Mouse (Mus musculus) embryonic facial prominence, embryonic 11.5 days (tissue): Measurements from ENCODE around the gene Nubpl. TPM values are rescaled to one million over a fixed set of nuclear protein-coding genes. Genes with fewer than 3 reads are reported as not detected.

Experiments used
- ATAC-seq: fragments of 200-750 bp; cut with Nextera tagmentation; replicated peaks from 2 replicates; pipeline ENCODE4 v1.8.0; 2017; ENCODE audit warnings: low read depth; ENCODE audit not compliant: insufficient number of reproducible peaks, low FRiP score, low TSS enrichment
- DNase-seq: peaks from one replicate; pipeline ENCODE4 v3.0.0-alpha.2; 2015; ENCODE audit warnings: low spot score
- H3K27ac ChIP-seq: fragments of 300-500 bp; sonication (generic); replicated peaks from 2 replicates; pipeline ENCODE4 v1.5.1; 2014; ENCODE audit warnings: mild to moderate bottlenecking, low read depth, low read length, control low read depth
- H3K27me3 ChIP-seq: fragments of 300-500 bp; sonication (generic); 2 replicates; pipeline ENCODE4 v1.6.1; 2014; ENCODE audit warnings: mild to moderate bottlenecking, low read length, moderate library complexity, mixed read lengths; ENCODE audit not compliant: control insufficient read depth, insufficient read depth
- H3K36me3 ChIP-seq: fragments of 300-500 bp; sonication (generic); replicated peaks from 2 replicates; pipeline ENCODE4 v1.6.1; 2014; ENCODE audit warnings: low read depth, mild to moderate bottlenecking, low read length, moderate library complexity, mixed read lengths; ENCODE audit not compliant: control insufficient read depth, insufficient read depth
- H3K4me1 ChIP-seq: fragments of 300-500 bp; sonication (generic); 2 replicates; pipeline ENCODE4 v1.6.1; 2014; ENCODE audit warnings: low read length, mixed read lengths; ENCODE audit not compliant: control insufficient read depth, insufficient read depth
- H3K4me2 ChIP-seq: fragments of 300-500 bp; sonication (generic); 2 replicates; pipeline ENCODE4 v1.6.1; 2014; ENCODE audit warnings: low read depth, mild to moderate bottlenecking, control low read depth, low read length, moderate library complexity
- H3K4me3 ChIP-seq: fragments of 300-500 bp; sonication (generic); 2 replicates; pipeline ENCODE4 v1.5.1; 2014; ENCODE audit warnings: low read depth, low read length, control low read depth
- H3K9ac ChIP-seq: fragments of 300-500 bp; sonication (generic); replicated peaks from 2 replicates; pipeline ENCODE4 v1.6.1; 2014; ENCODE audit warnings: mild to moderate bottlenecking, control low read depth, low read length
- H3K9me3 ChIP-seq: fragments of 300-500 bp; sonication (generic); replicated peaks from 2 replicates; pipeline ENCODE4 v1.6.1; 2016; ENCODE audit warnings: mild to moderate bottlenecking, low read length, inconsistent platforms, mixed read lengths; ENCODE audit not compliant: control insufficient read depth
- WGBS: fragments of 180-500 bp; shearing (Covaris S2); extraction: QIAGEN DNeasy Blood & Tissue Kit; methylation state at CpG from one replicate; pipeline ENCODE4 v1.1.7; 2014; 5-methylcytosine and 5-hydroxymethylcytosine counted together
- polyA plus RNA-seq: library from polyadenylated mRNA; unstranded; fragments of >200 nt; fragmentation: Nextera tagmentation; extraction: Ambion mirVana; gene quantifications from 2 replicates; pipeline ENCODE4 v1.2.1, GENCODE M21; 2014

Nubpl gene
- polyA plus RNA-seq, 1 experiment from 2014 or later = 15.1 TPM

DNA sequence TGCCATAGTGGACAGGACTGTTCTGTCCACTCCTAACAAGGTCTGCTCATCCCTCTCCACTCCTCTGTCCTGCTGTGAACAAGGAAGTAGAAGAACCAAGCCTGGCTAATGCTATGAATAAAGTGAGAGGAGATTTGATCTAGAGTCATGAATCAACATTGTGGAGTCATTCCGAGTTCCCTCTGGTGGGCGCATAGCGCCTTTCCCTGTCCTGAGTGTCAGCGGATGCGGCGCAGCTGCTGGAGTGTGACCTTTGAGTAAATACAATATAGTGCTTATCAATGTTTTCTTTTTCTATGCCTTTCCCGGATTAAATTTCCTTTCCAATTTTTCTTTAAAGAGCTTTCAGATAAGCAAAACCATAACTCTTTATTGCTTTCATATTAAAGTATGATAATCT, 208.8 kb downstream of the Nubpl start:
- ATAC-seq (no peak), DNase-seq (no peak)
- H3K9ac ChIP-seq = no peak overlapping the region
- H3K27me3 ChIP-seq = no peaks in the 10 kb centered on the region
- H3K4me3 ChIP-seq = no peak overlapping the region
- WGBS = 94% methylated on average over 7 of the region's 7 CpGs
- H3K9me3 ChIP-seq = no peaks in the 10 kb centered on the region
- H3K36me3 ChIP-seq = no peaks in the 10 kb centered on the region
- H3K4me2 ChIP-seq = no peak overlapping the region
- H3K27ac ChIP-seq = no peak overlapping the region
- H3K4me1 ChIP-seq = no peaks in the 10 kb centered on the region

DNA sequence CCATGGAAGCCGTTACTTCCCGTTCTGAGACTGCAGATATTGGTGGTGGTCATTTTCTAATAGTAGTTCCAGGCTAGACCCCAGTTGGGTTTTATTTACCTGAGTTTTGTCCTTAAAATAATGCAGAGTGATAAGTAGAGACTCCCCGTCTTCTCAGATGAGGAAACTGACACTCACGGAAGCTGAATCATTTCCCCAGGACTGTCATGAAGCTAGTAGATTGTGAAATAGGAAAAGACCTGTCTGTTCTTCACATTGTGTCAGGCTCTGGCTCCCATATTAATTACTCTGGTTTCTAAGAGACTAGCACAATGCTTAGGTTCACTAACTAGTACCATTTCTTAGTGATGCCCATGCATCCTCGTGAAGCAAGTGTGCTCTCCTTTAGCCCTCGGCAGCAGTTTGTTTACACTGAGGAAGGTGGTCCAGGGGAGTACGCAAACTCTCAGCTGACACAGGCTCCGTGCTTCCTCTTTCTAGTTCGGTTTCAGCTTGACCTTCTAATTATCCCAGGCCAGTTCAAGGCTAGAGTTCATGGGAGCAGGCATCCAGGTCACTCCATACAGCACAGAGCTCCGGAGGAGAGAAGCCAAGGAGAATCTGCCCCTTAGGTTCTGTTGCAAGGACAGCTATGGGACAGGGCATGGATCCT, 209.9 kb downstream of the Nubpl start:
- no peak overlapping the region for H3K9ac ChIP-seq
- no peaks in the 10 kb centered on the region for H3K27me3 ChIP-seq
- H3K4me2 ChIP-seq = no peak overlapping the region
- H3K4me1 ChIP-seq = no peaks in the 10 kb centered on the region
- WGBS = 52% methylated on average over 10 of the region's 10 CpGs
- H3K4me3 ChIP-seq = no peak overlapping the region
- ATAC-seq = no peak
- DNase-seq = no peak
- no peaks in the 10 kb centered on the region for H3K36me3 ChIP-seq
- no peak overlapping the region for H3K27ac ChIP-seq
- no peaks in the 10 kb centered on the region for H3K9me3 ChIP-seq

DNA sequence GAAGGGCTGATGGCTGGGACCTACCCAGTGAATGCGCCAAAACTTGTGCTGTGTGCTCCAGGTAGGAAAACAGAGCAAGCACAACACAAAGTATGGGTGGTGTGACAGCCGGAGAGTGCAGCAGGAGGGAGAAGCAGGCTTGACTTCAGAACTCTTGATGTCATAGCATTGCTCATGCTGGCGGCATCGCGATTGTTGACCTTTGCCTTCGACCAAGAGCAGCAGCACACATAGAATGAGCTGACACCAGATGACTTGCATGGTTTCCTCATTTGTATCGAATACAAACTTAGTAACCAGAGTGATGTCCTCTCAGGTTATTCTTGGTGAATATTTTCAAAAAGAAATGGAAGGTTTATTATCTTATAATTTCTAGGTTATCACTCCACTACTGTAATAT, 211.1 kb downstream of the Nubpl start:
- Histone ChIP-seq H3K27me3 (no peaks in the 10 kb centered on the region), H3K9me3 (no peaks in the 10 kb centered on the region), H3K27ac (no peak overlapping the region), H3K4me3 (no peak overlapping the region), H3K36me3 (no peaks in the 10 kb centered on the region), H3K4me2 (no peak overlapping the region), H3K4me1 (no peaks in the 10 kb centered on the region), H3K9ac (no peak overlapping the region)
- 90% methylated on average over 7 of the region's 7 CpGs for WGBS
- DNase-seq (no peak), ATAC-seq (no peak)

DNA sequence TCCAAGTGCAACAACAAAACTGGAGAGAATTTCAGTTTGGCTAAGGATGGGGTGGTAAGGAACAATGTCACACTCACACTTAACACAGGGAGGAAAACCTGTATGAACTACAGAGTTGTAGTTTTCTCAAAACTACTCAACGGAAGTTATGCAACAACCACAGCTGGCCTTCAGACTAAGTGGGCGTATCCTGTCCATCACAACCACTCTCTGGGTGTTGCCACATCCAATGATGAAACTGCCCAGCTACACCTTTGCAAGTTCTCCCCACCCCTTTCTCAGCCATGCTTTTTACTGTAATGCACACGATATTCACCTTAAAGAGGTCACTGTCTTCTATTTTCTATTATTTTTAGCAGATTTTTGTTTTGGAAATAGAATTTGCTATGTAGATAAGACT, 217.3 kb downstream of the Nubpl start:
- H3K4me1 ChIP-seq = no peaks in the 10 kb centered on the region
- DNase-seq (no peak), ATAC-seq (no peak)
- H3K9ac ChIP-seq = no peak overlapping the region
- H3K9me3 ChIP-seq = no peaks in the 10 kb centered on the region
- H3K27ac ChIP-seq = no peak overlapping the region
- no peaks in the 10 kb centered on the region for H3K36me3 ChIP-seq
- 95% methylated on average over 3 of the region's 3 CpGs for WGBS
- H3K4me3 ChIP-seq = no peak overlapping the region
- H3K27me3 ChIP-seq = no peaks in the 10 kb centered on the region
- no peak overlapping the region for H3K4me2 ChIP-seq

DNA sequence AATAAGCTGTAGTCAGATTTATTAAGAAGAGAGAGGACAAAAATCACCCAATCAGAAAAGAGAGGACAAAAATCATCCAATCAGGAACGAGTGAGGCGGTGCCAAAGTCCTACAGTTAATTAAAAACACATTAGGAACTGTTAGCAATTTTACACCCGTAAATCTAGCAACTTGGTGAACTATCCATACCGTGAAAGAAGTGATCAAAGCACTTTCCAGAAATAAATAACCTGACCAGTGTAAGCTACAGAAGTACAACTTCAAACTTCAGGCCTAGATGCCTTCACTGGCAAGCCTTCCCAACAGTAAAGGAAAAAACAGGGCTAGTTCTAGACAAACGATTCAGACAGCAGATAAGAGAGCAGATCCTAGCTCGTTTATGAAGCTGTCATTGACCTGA, 220.1 kb downstream of the Nubpl start:
- 70% methylated on average over 6 of the region's 6 CpGs for WGBS
- Histone ChIP-seq H3K9ac (no peak overlapping the region), H3K27ac (no peak overlapping the region), H3K9me3 (no peaks in the 10 kb centered on the region), H3K4me1 (no peaks in the 10 kb centered on the region), H3K4me3 (no peak overlapping the region), H3K36me3 (no peaks in the 10 kb centered on the region), H3K27me3 (no peaks in the 10 kb centered on the region), H3K4me2 (no peak overlapping the region)
- ATAC-seq = no peak
- no peak for DNase-seq

DNA sequence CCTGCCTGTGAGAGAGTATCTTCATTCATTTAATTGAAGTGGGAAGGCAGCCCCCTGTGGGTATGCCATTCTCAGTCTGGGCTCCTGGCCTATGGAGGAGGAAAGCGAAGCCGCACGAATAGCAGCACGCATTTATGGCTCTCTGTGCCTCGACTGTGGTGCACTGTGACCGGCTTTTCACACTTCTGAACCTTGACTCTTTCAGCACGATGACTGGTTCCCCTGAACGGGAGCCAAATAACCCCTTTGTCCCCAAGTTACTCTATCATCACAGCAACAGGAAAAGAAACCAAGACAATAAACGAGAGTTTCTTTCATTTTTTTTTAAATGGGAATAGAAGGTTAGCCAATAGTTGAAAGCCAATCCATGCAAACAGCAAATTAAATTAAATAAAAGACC, 220.9 kb downstream of the Nubpl start:
- ATAC-seq = no peak
- no peak for DNase-seq
- WGBS = 77% methylated on average over 9 of the region's 9 CpGs
- no peak overlapping the region for H3K4me2 ChIP-seq
- no peaks in the 10 kb centered on the region for H3K4me1 ChIP-seq
- H3K9me3 ChIP-seq = no peaks in the 10 kb centered on the region
- H3K27me3 ChIP-seq = no peaks in the 10 kb centered on the region
- no peak overlapping the region for H3K27ac ChIP-seq
- no peaks in the 10 kb centered on the region for H3K36me3 ChIP-seq
- H3K9ac ChIP-seq = no peak overlapping the region
- no peak overlapping the region for H3K4me3 ChIP-seq

DNA sequence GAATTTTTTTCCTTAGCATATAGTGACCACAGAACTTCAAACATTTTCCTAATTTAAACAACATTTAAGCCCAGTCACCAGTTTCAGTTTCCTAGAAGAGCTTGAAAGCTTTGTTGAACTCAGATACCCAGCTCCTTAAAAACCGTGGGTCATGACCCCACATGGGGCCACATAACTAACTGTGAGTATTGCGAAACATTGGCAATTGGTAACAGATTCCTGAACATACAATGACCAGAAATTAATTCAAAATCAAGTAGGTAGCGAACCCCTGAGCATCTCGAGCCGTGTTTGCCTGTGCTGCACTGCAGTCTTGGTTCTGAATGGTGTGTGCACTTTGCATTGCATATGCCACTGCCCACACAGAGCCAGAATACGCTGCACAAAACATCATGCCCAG, 221.6 kb downstream of the Nubpl start:
- H3K9ac ChIP-seq = no peak overlapping the region
- no peaks in the 10 kb centered on the region for H3K36me3 ChIP-seq
- ATAC-seq (no peak), DNase-seq (no peak)
- no peak overlapping the region for H3K4me3 ChIP-seq
- no peaks in the 10 kb centered on the region for H3K4me1 ChIP-seq
- H3K4me2 ChIP-seq = no peak overlapping the region
- H3K27ac ChIP-seq = no peak overlapping the region
- H3K9me3 ChIP-seq = no peaks in the 10 kb centered on the region
- WGBS = 66% methylated on average over 6 of the region's 6 CpGs
- no peaks in the 10 kb centered on the region for H3K27me3 ChIP-seq

DNA sequence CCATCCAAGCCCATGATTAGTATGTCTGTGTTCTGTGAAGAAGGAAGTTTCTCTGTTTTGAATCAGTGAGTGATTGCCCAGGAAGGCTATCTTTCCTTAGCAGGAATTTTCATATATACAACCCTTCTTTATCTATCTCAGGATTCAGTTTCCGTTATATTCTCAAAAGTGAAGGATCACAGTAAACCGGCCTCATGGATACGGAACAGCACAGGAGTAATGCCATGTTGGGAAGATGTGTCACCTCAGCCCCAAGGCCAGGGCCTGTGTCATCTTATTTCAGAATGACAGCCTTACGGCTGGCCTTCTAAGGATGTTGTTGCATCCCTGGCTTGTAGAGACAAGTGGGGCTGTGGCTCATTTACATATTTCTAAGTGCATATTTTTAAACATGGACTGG, 231.0 kb downstream of the Nubpl start:
- H3K27me3 ChIP-seq = no peaks in the 10 kb centered on the region
- WGBS = 95% methylated on average over 4 of the region's 4 CpGs
- H3K9me3 ChIP-seq = no peaks in the 10 kb centered on the region
- no peak overlapping the region for H3K9ac ChIP-seq
- ATAC-seq (no peak), DNase-seq (no peak)
- H3K4me3 ChIP-seq = no peak overlapping the region
- H3K27ac ChIP-seq = no peak overlapping the region
- H3K4me1 ChIP-seq = no peaks in the 10 kb centered on the region
- H3K36me3 ChIP-seq = no peaks in the 10 kb centered on the region
- H3K4me2 ChIP-seq = no peak overlapping the region
